Mouse (Mus musculus) limb, embryonic 14.5 days (tissue): ENCODE data around the gene Lbhd2. TPM values are rescaled to one million over a fixed set of nuclear protein-coding genes. Genes with fewer than 3 reads are reported as not detected.

Source experiments
- ATAC-seq: fragments of 200-750 bp; cut with Nextera tagmentation; 2 replicates; pipeline ENCODE4 v1.8.0; 2017; ENCODE audit warnings: low read depth, moderate number of reproducible peaks, moderate TSS enrichment; ENCODE audit not compliant: low FRiP score
- DNase-seq: peaks from one replicate; pipeline ENCODE4 v3.0.0-alpha.2; 2015; ENCODE audit warnings: low spot score
- H3K27ac ChIP-seq: fragments of 300-500 bp; sonication (generic); replicated peaks from 2 replicates; pipeline ENCODE4 v1.5.1; 2014; ENCODE audit warnings: low read depth, mild to moderate bottlenecking, low read length, moderate library complexity, mixed read lengths
- H3K27me3 ChIP-seq: fragments of 300-500 bp; sonication (generic); 2 replicates; pipeline ENCODE4 v1.6.1; 2014; ENCODE audit warnings: low read length, mixed read lengths; ENCODE audit not compliant: control insufficient read depth, insufficient read depth
- H3K36me3 ChIP-seq: fragments of 300-500 bp; sonication (generic); 2 replicates; pipeline ENCODE4 v1.6.1; 2014; ENCODE audit warnings: mild to moderate bottlenecking, low read length, moderate library complexity, mixed read lengths; ENCODE audit not compliant: control insufficient read depth, insufficient read depth
- H3K4me1 ChIP-seq: fragments of 300-500 bp; sonication (generic); 2 replicates; pipeline ENCODE4 v1.6.1; 2014; ENCODE audit warnings: antibody characterized with exemption, low read length, mixed read lengths; ENCODE audit not compliant: control insufficient read depth, insufficient read depth
- H3K4me2 ChIP-seq: fragments of 300-500 bp; sonication (generic); replicated peaks from 2 replicates; pipeline ENCODE4 v1.6.1; 2014; ENCODE audit warnings: low read depth, mild to moderate bottlenecking, low read length, moderate library complexity; ENCODE audit not compliant: severe bottlenecking
- H3K4me3 ChIP-seq: fragments of 300-500 bp; sonication (generic); replicated peaks from 2 replicates; pipeline ENCODE4 v1.5.1; 2014; ENCODE audit warnings: low read length
- H3K9ac ChIP-seq: fragments of 300-500 bp; sonication (generic); 2 replicates; pipeline ENCODE4 v1.6.1; 2014; ENCODE audit warnings: mild to moderate bottlenecking, low read depth, low read length, moderate library complexity; ENCODE audit not compliant: severe bottlenecking
- H3K9me3 ChIP-seq: fragments of 300-500 bp; sonication (generic); 2 replicates; pipeline ENCODE4 v1.6.1; 2016; ENCODE audit warnings: low read length; ENCODE audit not compliant: control insufficient read depth
- POLR2A ChIP-seq: fragments of 200-500 bp; IDR thresholded peaks from 2 replicates; pipeline ENCODE4 v1.8.0; 2012; ENCODE audit warnings: inconsistent platforms, mild to moderate bottlenecking, moderate library complexity, borderline replicate concordance; ENCODE audit not compliant: insufficient read depth, insufficient read length; ENCODE audit errors: extremely low read depth
- WGBS: fragments of 180-500 bp; shearing (Covaris S2); extraction: QIAGEN DNeasy Blood & Tissue Kit; methylation state at CpG from one replicate; pipeline ENCODE4 v1.1.7; 2014; 5-methylcytosine and 5-hydroxymethylcytosine counted together
- polyA plus RNA-seq, 2 experiments: library from polyadenylated mRNA; depleted of rRNA in 1 of 2; stranded (reverse) in 1 of 2; unstranded in 1 of 2; fragments of >200 nt; fragmentation: Nextera tagmentation in 1 of 2; extraction: Ambion mirVana in 1 of 2; gene quantifications; 2 replicates each; pipeline versions ENCODE4 v1.2.1 to v1.2.3; 2012 to 2014

The Lbhd2 gene
- polyA plus RNA-seq, 2 experiments = 11.0 to 19.2 TPM

GRCm38 (mm10) chr12:111370249-111370648 lies 36.4 kb upstream of the Lbhd2 start:
- Histone ChIP-seq H3K27me3 (no peaks in the 10 kb centered on the region), H3K4me2 (no peak overlapping the region), H3K4me1 (peaks cover 28% of the 10 kb centered on the region), H3K9me3 (no peaks in the 10 kb centered on the region), H3K9ac (no peak overlapping the region), H3K4me3 (no peak overlapping the region), H3K27ac (no peak overlapping the region), H3K36me3 (no peaks in the 10 kb centered on the region)
- no peak for TF ChIP-seq POLR2A
- no peak for ATAC-seq
- 48% methylated on average over 4 of the region's 4 CpGs for WGBS
- no peak for DNase-seq

DNA sequence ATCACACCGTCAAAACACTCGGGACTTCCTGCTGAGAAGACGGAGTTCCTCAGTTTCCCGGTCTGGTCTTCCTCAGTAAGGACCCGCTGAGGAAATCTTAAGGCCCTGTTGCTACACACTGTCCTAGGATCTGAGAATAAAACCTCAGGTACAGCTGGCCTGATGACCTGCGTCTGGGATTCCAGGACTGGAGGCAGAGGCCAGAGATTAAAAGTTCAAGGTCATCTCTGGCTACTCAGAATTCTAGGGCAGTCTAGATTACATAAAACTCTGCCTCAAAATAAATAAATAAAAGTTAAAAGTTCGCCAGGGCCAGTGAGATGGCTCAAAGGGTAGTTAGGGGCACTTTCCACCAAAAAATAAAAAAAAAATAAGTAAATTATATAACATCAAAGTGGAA lies 34.7 kb upstream of the Lbhd2 start:
- Histone ChIP-seq H3K4me1 (peaks cover 39% of the 10 kb centered on the region), H3K36me3 (no peaks in the 10 kb centered on the region), H3K4me3 (no peak overlapping the region), H3K9ac (no peak overlapping the region), H3K9me3 (no peaks in the 10 kb centered on the region), H3K4me2 (no peak overlapping the region), H3K27me3 (no peaks in the 10 kb centered on the region), H3K27ac (no peak overlapping the region)
- no peak for DNase-seq
- TF ChIP-seq POLR2A = no peak
- no peak for ATAC-seq
- WGBS = 87% methylated on average over 7 of the region's 7 CpGs

- Histone ChIP-seq H3K27me3 (no peaks in the 10 kb centered on the region), H3K4me1 (peaks cover 34% of the 10 kb centered on the region), H3K9me3 (no peaks in the 10 kb centered on the region), H3K4me3 (no peak overlapping the region), H3K27ac (no peak overlapping the region), H3K36me3 (no peaks in the 10 kb centered on the region), H3K9ac (no peak overlapping the region), H3K4me2 (no peak overlapping the region)
- ATAC-seq (no peak), DNase-seq (no peak)
- TF ChIP-seq POLR2A = no peak
- WGBS = 83% methylated on average over 6 of the region's 6 CpGs
Observed at GRCm38 (mm10) chr12:111373411-111373810, 33.2 kb upstream of the Lbhd2 start.

DNA sequence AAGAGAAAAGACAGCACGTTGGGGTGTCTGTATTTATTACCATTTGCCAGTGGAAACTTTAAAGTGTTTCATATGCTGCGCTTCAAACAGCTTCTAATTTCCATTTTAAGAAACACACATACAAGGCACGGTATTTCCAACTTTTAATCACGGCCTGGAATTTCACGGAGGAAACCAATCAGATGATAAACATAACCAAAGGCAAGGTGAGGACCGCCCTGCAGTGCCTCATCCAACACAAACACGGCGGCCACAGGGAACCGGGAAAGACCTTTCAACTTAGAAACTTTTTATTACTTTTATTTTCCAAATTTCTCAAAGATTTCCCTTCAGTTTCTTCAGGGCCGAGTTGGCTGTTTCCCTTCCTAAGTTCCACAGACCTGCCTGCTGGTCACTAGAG lies 31.9 kb upstream of the Lbhd2 start:
- Histone ChIP-seq H3K27me3 (no peaks in the 10 kb centered on the region), H3K9me3 (no peaks in the 10 kb centered on the region), H3K9ac (no peak overlapping the region), H3K36me3 (no peaks in the 10 kb centered on the region), H3K4me1 (peaks cover 28% of the 10 kb centered on the region), H3K4me2 (peak overlapping the region; percentile 90), H3K27ac (no peak overlapping the region), H3K4me3 (0 out of 2 replicates have a peak overlapping the region, but pooled peaks have one; percentile 1)
- ATAC-seq = no peak
- TF ChIP-seq POLR2A = no peak
- WGBS = 60% methylated on average over 10 of the region's 10 CpGs
- DNase-seq = no peak

- H3K4me3 ChIP-seq = peak overlapping the region; percentile 97
- H3K27ac ChIP-seq = no peak overlapping the region
- no peaks in the 10 kb centered on the region for H3K36me3 ChIP-seq
- DNase-seq (no peak), ATAC-seq (no peak)
- H3K4me2 ChIP-seq = peak overlapping the region; percentile 90
- H3K9me3 ChIP-seq = no peaks in the 10 kb centered on the region
- WGBS = 71% methylated on average over 12 of the region's 12 CpGs
- H3K9ac ChIP-seq = peak overlapping the region; percentile 86
- peaks cover 23% of the 10 kb centered on the region for H3K4me1 ChIP-seq
- H3K27me3 ChIP-seq = no peaks in the 10 kb centered on the region
- TF ChIP-seq POLR2A = no peak
Observed at GRCm38 (mm10) chr12:111375559-111375958, 31.1 kb upstream of the Lbhd2 start.

- H3K27ac ChIP-seq = no peak overlapping the region
- WGBS = 30% methylated on average over 6 of the region's 6 CpGs
Observed at GRCm38 (mm10) chr12:111376053-111376452, 30.6 kb upstream of the Lbhd2 start.

More at GRCm38 (mm10) chr12:111376053-111376452, 30.6 kb upstream of the Lbhd2 start:
- Histone ChIP-seq H3K4me2 (peak overlapping the region; percentile 90), H3K36me3 (no peaks in the 10 kb centered on the region), H3K9ac (peak overlapping the region; percentile 86), H3K9me3 (no peaks in the 10 kb centered on the region), H3K4me3 (peak overlapping the region; percentile 97), H3K4me1 (peaks cover 20% of the 10 kb centered on the region), H3K27me3 (no peaks in the 10 kb centered on the region)
- DNase-seq (no peak), ATAC-seq (no peak)
- no peak for TF ChIP-seq POLR2A
